Mouse (Mus musculus) G1E (cell line): Measurements from ENCODE around the gene Clrn3.

ENCODE experiments used
- CTCF ChIP-seq: IDR thresholded peaks from 2 replicates; pipeline ENCODE4 v1.5.1; 2012; ENCODE audit warnings: low read depth, low read length, inconsistent platforms, mixed read lengths
- GATA1 ChIP-seq: IDR thresholded peaks from 2 replicates; pipeline ENCODE4 v1.6.1; 2012; ENCODE audit warnings: borderline replicate concordance, low read length, inconsistent platforms, mixed read lengths
- POLR2AphosphoS5 ChIP-seq: IDR thresholded peaks from 2 replicates; pipeline ENCODE4 v1.6.1; 2012; ENCODE audit warnings: low read depth, low read length, inconsistent platforms; ENCODE audit not compliant: insufficient replicate concordance
- TAL1 ChIP-seq: conservative IDR thresholded peaks from 2 replicates; pipeline ENCODE4 v1.6.1; 2012; ENCODE audit warnings: low read depth, low read length, inconsistent platforms, mixed read lengths

GRCm38 (mm10) chr7:135499403-135499802 lies 29.1 kb downstream of the Clrn3 start:
- TF ChIP-seq CTCF (no peak), TAL1 (no peak), POLR2AphosphoS5 (no peak), GATA1 (no peak)
